ENCODE assay signal across 10 mouse cellular contexts in the genomic region with DNA sequence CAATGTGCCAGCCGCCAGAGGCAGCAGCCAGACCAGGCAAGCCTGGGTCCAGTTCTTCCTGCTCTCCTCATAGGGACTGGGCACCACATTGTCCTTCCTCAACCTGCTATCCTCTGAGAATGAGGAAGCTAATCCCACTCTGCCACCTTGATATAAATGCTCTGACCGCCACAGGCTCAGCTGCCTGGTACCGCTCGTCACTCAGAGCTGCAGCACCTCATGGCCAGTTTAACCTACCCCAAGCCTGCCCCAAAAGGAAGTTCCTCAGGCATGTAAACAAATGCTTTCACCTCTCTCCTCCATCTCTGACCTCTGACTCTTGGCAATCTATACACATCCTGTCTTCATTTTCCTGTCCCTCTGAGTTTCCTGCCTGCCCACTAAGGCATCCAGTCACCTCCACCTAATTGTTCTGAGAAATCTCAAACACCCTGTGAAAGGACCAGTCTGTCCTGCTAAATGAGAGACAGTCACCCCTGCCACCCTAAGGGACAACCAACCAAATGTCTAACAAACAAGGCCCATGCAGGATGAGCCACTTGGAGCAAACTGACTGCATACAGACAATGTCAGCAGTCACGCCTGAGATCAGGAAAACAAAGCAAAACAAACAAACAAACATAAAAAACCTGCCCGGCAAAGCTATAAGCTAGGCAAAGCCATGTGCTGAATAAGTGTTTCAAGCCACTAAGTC. TPM values are rescaled to one million over a fixed set of nuclear protein-coding genes. Genes with fewer than 3 reads are reported as not detected.
DNase-seq lines count a peak whose midpoint lies in the region; ATAC-seq and TF ChIP-seq lines count a peak whose summit lies in the region.
"Had no signal": no experiment of that assay in that cellular context is flagged by ENCODE, and none has a peak within 500 bp of the region (broad histone marks: within the 10 kb centered on the region; RNA-seq: fewer than 3 reads in every experiment).

No protein-coding gene starts in this region.

- no peak for TF ChIP-seq CTCF in layer of hippocampus, adult 2 months (conservative IDR thresholded peaks at IDR 0.05)
- TF ChIP-seq CTCF in liver, postnatal 0 days (IDR thresholded peaks at IDR 0.05; ENCODE audit: low read depth), result no peak

- H3K36me3 ChIP-seq in intestine, embryonic 15.5 days, result no peaks in the 10 kb centered on the region
- peaks cover 30% of the 10 kb centered on the region for H3K36me3 ChIP-seq in liver, postnatal 0 days (replicated peaks; ENCODE audit: insufficient read depth, low read length)
- no peaks in the 10 kb centered on the region for H3K36me3 ChIP-seq in forebrain, embryonic 11.5 days (ENCODE audit: control insufficient read depth, insufficient read depth, low read length)

- no peak overlapping the region for H3K9ac ChIP-seq in intestine, embryonic 15.5 days
- H3K9ac ChIP-seq in liver, postnatal 0 days (replicated peaks), result 0 out of 2 replicates have a peak overlapping the region, but pooled peaks have one; percentile 18
- no peak overlapping the region for H3K9ac ChIP-seq in forebrain, embryonic 11.5 days (ENCODE audit: low read length)
- H3K9ac ChIP-seq: hindbrain, embryonic 13.5 days; neural tube, embryonic 12.5 days had no signal

- peaks cover 8% of the 10 kb centered on the region; the same call in 1 of the 2 replicates for H3K4me1 ChIP-seq in intestine, embryonic 15.5 days (replicated peaks)
- H3K4me1 ChIP-seq in liver, postnatal 0 days (ENCODE audit: insufficient read depth), result peaks cover 85% of the 10 kb centered on the region
- H3K4me1 ChIP-seq in forebrain, embryonic 11.5 days (replicated peaks; ENCODE audit: control insufficient read depth, insufficient read depth, low read length), result no peaks in the 10 kb centered on the region; the same call in 1 of the 2 replicates
- H3K4me1 ChIP-seq: neural tube, embryonic 12.5 days had no signal

- WGBS in intestine, embryonic 15.5 days, result 69% methylated on average over 6 of the region's 6 CpGs
- WGBS in liver, postnatal 0 days (ENCODE audit: insufficient replicate concordance), result 58% methylated on average over 6 of the region's 6 CpGs
- WGBS in forebrain, embryonic 11.5 days, result 79% methylated on average over 6 of the region's 6 CpGs

- peak; percentile 59 for ATAC-seq in common myeloid progenitor, adult 5-6 weeks (replicated peaks; ENCODE audit: low read depth, poor library complexity, severe bottlenecking)
- ATAC-seq in intestine, embryonic 15.5 days, result no peak
- peak; percentile 34 for ATAC-seq in liver, postnatal 0 days
- no peak for ATAC-seq in forebrain, embryonic 11.5 days (replicated peaks; ENCODE audit: low FRiP score)

- no peaks in the 10 kb centered on the region for H3K27me3 ChIP-seq in intestine, embryonic 15.5 days (replicated peaks)
- H3K27me3 ChIP-seq in liver, postnatal 0 days (ENCODE audit: insufficient read depth, low read length), result no peaks in the 10 kb centered on the region
- H3K27me3 ChIP-seq in forebrain, embryonic 11.5 days (ENCODE audit: control insufficient read depth, insufficient read depth, low read length), result no peaks in the 10 kb centered on the region
- H3K27me3 ChIP-seq: hindbrain, embryonic 13.5 days; neural tube, embryonic 12.5 days had no signal

- H3K27ac ChIP-seq in layer of hippocampus, adult 2 months, result peak overlapping the region; percentile 86
- 0 out of 2 replicates have a peak overlapping the region, but pooled peaks have one; percentile 14 for H3K27ac ChIP-seq in intestine, embryonic 15.5 days
- H3K27ac ChIP-seq in liver, postnatal 0 days (ENCODE audit: low read depth), result peak overlapping the region; percentile 89
- no peak overlapping the region for H3K27ac ChIP-seq in forebrain, embryonic 11.5 days (ENCODE audit: low read depth, low read length)
- H3K27ac ChIP-seq: hindbrain, embryonic 13.5 days; neural tube, embryonic 12.5 days had no signal

- no peaks in the 10 kb centered on the region for H3K9me3 ChIP-seq in intestine, embryonic 15.5 days
- no peaks in the 10 kb centered on the region for H3K9me3 ChIP-seq in liver, postnatal 0 days (ENCODE audit: low read length)
- no peaks in the 10 kb centered on the region for H3K9me3 ChIP-seq in forebrain, embryonic 11.5 days (ENCODE audit: control insufficient read depth, low read length)
- H3K9me3 ChIP-seq: hindbrain, embryonic 13.5 days; neural tube, embryonic 12.5 days had no signal

- DNase-seq in layer of hippocampus, adult 2 months (ENCODE audit: low spot score in 2 of 2), result no peak
- no peak for DNase-seq in layer of hippocampus, postnatal 10 days (ENCODE audit: low spot score in 2 of 2)
- DNase-seq in liver, postnatal 0 days, result no peak
- no peak for DNase-seq in layer of hippocampus, adult 8-10 months (ENCODE audit: low spot score in 2 of 2)
- no peak for DNase-seq in forebrain, embryonic 11.5 days (ENCODE audit: low spot score)
- DNase-seq in frontal cortex, postnatal 36 days (ENCODE audit: low spot score in 2 of 2), result no peak

- no peak overlapping the region for H3K4me3 ChIP-seq in layer of hippocampus, adult 2 months
- H3K4me3 ChIP-seq in intestine, embryonic 15.5 days (replicated peaks), result no peak overlapping the region
- H3K4me3 ChIP-seq in liver, postnatal 0 days (ENCODE audit: low read depth, low read length), result no peak overlapping the region
- H3K4me3 ChIP-seq in forebrain, embryonic 11.5 days (ENCODE audit: low read depth, low read length), result no peak overlapping the region
- H3K4me3 ChIP-seq: hindbrain, embryonic 13.5 days; neural tube, embryonic 12.5 days had no signal

- no peak overlapping the region for H3K4me2 ChIP-seq in intestine, embryonic 15.5 days (replicated peaks)
- peak overlapping the region; percentile 24 for H3K4me2 ChIP-seq in liver, postnatal 0 days (ENCODE audit: low read depth, low read length)
- no peak overlapping the region for H3K4me2 ChIP-seq in forebrain, embryonic 11.5 days (ENCODE audit: low read depth, low read length, severe bottlenecking)
- H3K4me2 ChIP-seq: hindbrain, embryonic 13.5 days; neural tube, embryonic 12.5 days had no signal

- peak; percentile 32; the same call in 1 of the 2 replicates for TF ChIP-seq EP300 in liver, postnatal 0 days (IDR thresholded peaks at IDR 0.05; ENCODE audit: low read depth)

RNA-seq across cellular contexts. Expression of a gene that starts 27.8 kb away (rescaled TPM):
- total RNA-seq in layer of hippocampus, adult 2 months (2021), result 100 to 1,000 TPM; 147 to 158 TPM
- 100 to 1,000 TPM; 120 to 125 TPM for total RNA-seq in layer of hippocampus, postnatal 10 days (2021)
- 4.0 and 6.2 TPM in 2 replicates for total RNA-seq in common myeloid progenitor, adult 5-6 weeks (2017)
- polyA plus RNA-seq in intestine, embryonic 15.5 days (2015; fragmentation: Nextera tagmentation; extraction: Ambion mirVana), result 18.1 and 20.6 TPM in 2 replicates
- polyA plus RNA-seq in liver, postnatal 0 days (2015; fragmentation: Nextera tagmentation; extraction: Ambion mirVana), result 29.7 and 31.8 TPM in 2 replicates
- total RNA-seq in layer of hippocampus, adult 8-10 months (2022), result 100 to 1,000 TPM; 105 to 134 (median 117) TPM
- polyA plus RNA-seq in forebrain, embryonic 11.5 days (2014; fragmentation: Nextera tagmentation; extraction: Ambion mirVana), result 15.8 and 17.4 TPM in 2 replicates

Comparison
In these comparisons a context has a peak if more than half of its experiments do, and no peak if none do; other contexts are left out.
1. ATAC-seq: peak in common myeloid progenitor, adult 5-6 weeks (single experiment) and liver, postnatal 0 days (single experiment); none in intestine, embryonic 15.5 days (single experiment) and forebrain, embryonic 11.5 days (single experiment).
2. RNA of a gene that starts 27.8 kb away (total RNA-seq): 147 to 158 TPM in layer of hippocampus, adult 2 months, 120 to 125 TPM in layer of hippocampus, postnatal 10 days and 105 to 134 TPM in layer of hippocampus, adult 8-10 months; 4.0 to 6.2 TPM in common myeloid progenitor, adult 5-6 weeks; every median in the first group is over 10 times any median in the second.